Mouse (Mus musculus): ENCODE results near the gene Pcbd2. TPM values are rescaled to one million over a fixed set of nuclear protein-coding genes. Genes with fewer than 3 reads are reported as not detected.

The Pcbd2 gene
- total RNA-seq, 1 experiment = 10.8 TPM

- peak; percentile 37 for DNase-seq (ENCODE audit: low read depth, low spot score)
- no peak overlapping the region for H3K9ac ChIP-seq (ENCODE audit: insufficient read depth, low read depth, low read length, poor library complexity, severe bottlenecking)
- no peaks in the 10 kb centered on the region for H3K9me3 ChIP-seq (ENCODE audit: control insufficient read depth, insufficient read depth, low read depth, low read length)
- H3K27ac ChIP-seq (ENCODE audit: insufficient read depth, low read depth, low read length, poor library complexity, severe bottlenecking) = no peak overlapping the region
- in situ Hi-C loops (cut with MboI; ENCODE audit: low sequenced_read_pairs in 2 of 2, unreplicated experiment in 2 of 2) = no loop called here
- TF ChIP-seq MAFK (IDR thresholded peaks at IDR 0.05; ENCODE audit: insufficient read depth, low read depth, low read length) (no peak), ZC3H11A (IDR thresholded peaks at IDR 0.05; ENCODE audit: borderline replicate concordance, low read depth, low read length) (no peak), HCFC1 (IDR thresholded peaks at IDR 0.05; ENCODE audit: borderline replicate concordance, insufficient read depth, low read length) (no peak), CHD2 (IDR thresholded peaks at IDR 0.05; ENCODE audit: low read depth, low read length) (no peak), ZNF384 (IDR thresholded peaks at IDR 0.05; ENCODE audit: low read depth, low read length) (no peak)
- peak overlapping the region in 1 of 2 experiments; percentile 21; a peak in 1 of 4 replicates for H3K4me3 ChIP-seq (ENCODE audit: insufficient read depth in 1 of 2, low read depth in 1 of 2, low read length in 2 of 2, poor library complexity in 1 of 2, severe bottlenecking in 1 of 2)
- peaks cover 0 to 3% of the 10 kb centered on the region in 2 experiments; a peak in 1 of 4 replicates for H3K4me1 ChIP-seq (ENCODE audit: control insufficient read depth in 2 of 2, insufficient read depth in 2 of 2, low read length in 2 of 2, poor library complexity in 1 of 2)
- H3K36me3 ChIP-seq (ENCODE audit: control insufficient read depth, insufficient read depth, low read length, poor library complexity, severe bottlenecking) = no peaks in the 10 kb centered on the region
Measured at GRCm38 (mm10) chr13:55826008-55826671, 99.0 kb downstream of the Pcbd2 start.

Other genes starting within 250 kb of the Pcbd2 start
- 77.0 and 83.8 TPM in 2 replicates for gene Dbn1, start 239.3 kb upstream of the Pcbd2 start, total RNA-seq (2012; rRNA removed)
- 46.7 and 58.2 TPM in 2 replicates for gene Pdlim7, start 213.7 kb upstream of the Pcbd2 start, total RNA-seq (2012; rRNA removed)
- gene Dok3, start 198.1 kb upstream of the Pcbd2 start, total RNA-seq (2012; rRNA removed) = 0.98 and 1.7 TPM in 2 replicates
- gene Ddx41, start 190.7 kb upstream of the Pcbd2 start, total RNA-seq (2012; rRNA removed) = 85.9 and 120 TPM in 2 replicates
- gene Fam193b, start 156.2 kb upstream of the Pcbd2 start, total RNA-seq (2012; rRNA removed) = 50.8 and 77.5 TPM in 2 replicates
- gene Tmed9, start 153.6 kb upstream of the Pcbd2 start, total RNA-seq (2012; rRNA removed) = 363 and 460 TPM in 2 replicates
- 21.0 and 24.3 TPM in 2 replicates for gene B4galt7, start 127.5 kb upstream of the Pcbd2 start, total RNA-seq (2012; rRNA removed)
- gene Caml, start 104.4 kb upstream of the Pcbd2 start, total RNA-seq (2012; rRNA removed) = 47.8 and 56.3 TPM in 2 replicates
- 45.5 and 56.4 TPM in 2 replicates for gene Ddx46, start 92.3 kb upstream of the Pcbd2 start, total RNA-seq (2012; rRNA removed)
- gene B230219D22Rik, start 34.2 kb upstream of the Pcbd2 start, total RNA-seq (2012; rRNA removed) = 32.1 and 40.0 TPM in 2 replicates
- 56.9 and 61.5 TPM in 2 replicates for gene Txndc15, start 12.7 kb upstream of the Pcbd2 start, total RNA-seq (2012; rRNA removed)
- gene Catsper3, start 57.2 kb downstream of the Pcbd2 start, total RNA-seq (2012; rRNA removed) = not detected in 2 replicates
- gene Pitx1, start 108.8 kb downstream of the Pcbd2 start, total RNA-seq (2012; rRNA removed) = 0.26 and 1.0 TPM in 2 replicates

Data from ES-E14 (cell line).